Mouse (Mus musculus) ES-E14 (cell line): ENCODE results near the gene Kansl2. TPM values are rescaled to one million over a fixed set of nuclear protein-coding genes. Genes with fewer than 3 reads are reported as not detected.

Experiments
- DNase-seq: peaks from one replicate; pipeline ENCODE4 v3.0.0-alpha.2; 2013; ENCODE audit warnings: low read depth, low spot score
- H3K27ac ChIP-seq: 2 replicates; pipeline ENCODE4 v1.5.1; 2012; ENCODE audit warnings: low read depth, mild to moderate bottlenecking, low read length, moderate library complexity, mixed read lengths; ENCODE audit not compliant: poor library complexity, insufficient read depth, severe bottlenecking
- H3K36me3 ChIP-seq: 2 replicates; pipeline ENCODE4 v1.6.1; 2012; ENCODE audit warnings: mild to moderate bottlenecking, low read length, moderate library complexity, mixed read lengths; ENCODE audit not compliant: control insufficient read depth, poor library complexity, insufficient read depth, severe bottlenecking
- H3K4me1 ChIP-seq, 2 experiments: fragments of 150-350 bp in 1 of 2; sonication (generic) in 1 of 2; 2 replicates each; pipeline ENCODE4 v1.6.1; 2012; ENCODE audit warnings: low read length in 2 of 2, mild to moderate bottlenecking in 1 of 2, mixed read lengths in 1 of 2; ENCODE audit not compliant: control insufficient read depth in 2 of 2, insufficient read depth in 2 of 2, poor library complexity in 1 of 2
- H3K4me3 ChIP-seq, 2 experiments: fragments of 150-350 bp in 1 of 2; sonication (generic) in 1 of 2; 2 replicates each; pipeline ENCODE4 v1.5.1; 2012; ENCODE audit warnings: low read length in 2 of 2, low read depth in 1 of 2, mild to moderate bottlenecking in 1 of 2, mixed read lengths in 1 of 2; ENCODE audit not compliant: insufficient read depth in 1 of 2, poor library complexity in 1 of 2, severe bottlenecking in 1 of 2
- H3K9ac ChIP-seq: 2 replicates; pipeline ENCODE4 v1.6.1; 2012; ENCODE audit warnings: low read depth, mild to moderate bottlenecking, low read length, mixed read lengths; ENCODE audit not compliant: poor library complexity, insufficient read depth, severe bottlenecking
- H3K9me3 ChIP-seq: fragments of 150-350 bp; sonication (generic); 2 replicates; pipeline ENCODE4 v1.6.1; 2012; ENCODE audit warnings: low read depth, mild to moderate bottlenecking, low read length; ENCODE audit not compliant: control insufficient read depth, insufficient read depth
- CHD2 ChIP-seq: IDR thresholded peaks from 2 replicates; pipeline ENCODE4 v1.6.1; 2014; ENCODE audit warnings: mild to moderate bottlenecking, low read depth, low read length, inconsistent platforms
- HCFC1 ChIP-seq: IDR thresholded peaks from 2 replicates; pipeline ENCODE4 v1.6.1; 2012; ENCODE audit warnings: low read length, inconsistent platforms, borderline replicate concordance; ENCODE audit not compliant: insufficient read depth
- MAFK ChIP-seq: IDR thresholded peaks from 2 replicates; pipeline ENCODE4 v1.6.1; 2014; ENCODE audit warnings: mild to moderate bottlenecking, low read depth, low read length, inconsistent platforms; ENCODE audit not compliant: insufficient read depth
- ZC3H11A ChIP-seq: IDR thresholded peaks from 2 replicates; pipeline ENCODE4 v1.6.1; 2012; ENCODE audit warnings: low read depth, mild to moderate bottlenecking, inconsistent platforms, low read length, borderline replicate concordance
- ZNF384 ChIP-seq: IDR thresholded peaks from 2 replicates; pipeline ENCODE4 v1.6.1; 2012; ENCODE audit warnings: low read depth, low read length, inconsistent platforms
- in situ Hi-C, 2 experiments: fragments of 600-800 bp; cut with MboI; formaldehyde crosslinking; loops; one replicate each; pipeline ENCODE4 v1.15.1; 2025; ENCODE audit warnings: low sequenced_read_pairs in 2 of 2, inconsistent platforms in 1 of 2; ENCODE audit not compliant: unreplicated experiment in 2 of 2
- total RNA-seq: library from RNA; depleted of rRNA; stranded (reverse); fragments of 300-350 nt; gene quantifications from 2 replicates; pipeline ENCODE4 v1.2.3, GENCODE M21; 2012

Kansl2 gene
- total RNA-seq, 1 experiment, result 111 TPM

- Histone ChIP-seq H3K9ac (0 out of 2 replicates have a peak overlapping the region, but pooled peaks have one; percentile 11), H3K27ac (no peak overlapping the region), H3K4me1 (peaks cover 4% of the 10 kb centered on the region in 2 experiments; a peak in 3 of 4 replicates), H3K9me3 (no peaks in the 10 kb centered on the region), H3K4me3 (no peak overlapping the region), H3K36me3 (peaks cover 38% of the 10 kb centered on the region)
- TF ChIP-seq MAFK (no peak), CHD2 (no peak), HCFC1 (no peak)
- in situ Hi-C loops, result no loop called here
- no peak for DNase-seq
These were observed 9.3 kb upstream of the Kansl2 start for GRCm38 (mm10) chr15:98543341-98543740.

GRCm38 (mm10) chr15:98541064-98541463, 7.0 kb upstream of the Kansl2 start:
- Histone ChIP-seq H3K9ac (no peak overlapping the region), H3K36me3 (peaks cover 27% of the 10 kb centered on the region), H3K9me3 (no peaks in the 10 kb centered on the region), H3K4me1 (peaks cover 4% of the 10 kb centered on the region in 2 experiments; a peak in 3 of 4 replicates), H3K27ac (no peak overlapping the region), H3K4me3 (no peak overlapping the region)
- in situ Hi-C loops, result no loop called here
- TF ChIP-seq CHD2, result no peak
- no peak for TF ChIP-seq ZNF384
- no peak for TF ChIP-seq ZC3H11A
- no peak for TF ChIP-seq HCFC1
- no peak for TF ChIP-seq MAFK
- no peak for DNase-seq

- DNase-seq, result no peak
- Histone ChIP-seq H3K36me3 (peaks cover 12% of the 10 kb centered on the region), H3K9ac (no peak overlapping the region), H3K9me3 (no peaks in the 10 kb centered on the region), H3K4me3 (no peak overlapping the region), H3K4me1 (no peaks in the 10 kb centered on the region), H3K27ac (no peak overlapping the region)
- no peak for TF ChIP-seq ZC3H11A
- no peak for TF ChIP-seq HCFC1
- no peak for TF ChIP-seq ZNF384
- TF ChIP-seq CHD2, result no peak
- no peak for TF ChIP-seq MAFK
- in situ Hi-C loops, result no loop called here
These were observed 3.9 kb upstream of the Kansl2 start for GRCm38 (mm10) chr15:98537923-98538322.

GRCm38 (mm10) chr15:98536828-98537510, 2.9 kb upstream of the Kansl2 start:
- in situ Hi-C loops, result no loop called here
- Histone ChIP-seq H3K9ac (no peak overlapping the region), H3K36me3 (peaks cover 13% of the 10 kb centered on the region), H3K9me3 (no peaks in the 10 kb centered on the region), H3K4me3 (no peak overlapping the region), H3K4me1 (peaks cover 0 to 2% of the 10 kb centered on the region in 2 experiments; a peak in 1 of 4 replicates), H3K27ac (no peak overlapping the region)
- TF ChIP-seq ZNF384, result no peak
- TF ChIP-seq ZC3H11A, result no peak
- TF ChIP-seq HCFC1, result no peak
- TF ChIP-seq CHD2, result no peak
- TF ChIP-seq MAFK, result no peak
- no peak for DNase-seq
